Mouse (Mus musculus) intestine, postnatal 0 days (tissue): ENCODE data around the gene Sec22c. TPM values are rescaled to one million over a fixed set of nuclear protein-coding genes. Genes with fewer than 3 reads are reported as not detected.

Source experiments
- ATAC-seq: fragments of 200-750 bp; cut with Nextera tagmentation; 2 replicates; pipeline ENCODE4 v1.8.0; 2017; ENCODE audit warnings: mild to moderate bottlenecking, moderate TSS enrichment, moderate library complexity
- H3K27ac ChIP-seq: fragments of 300-500 bp; sonication (generic); 2 replicates; pipeline ENCODE4 v1.5.1; 2014; ENCODE audit warnings: mild to moderate bottlenecking, low read depth, low read length, moderate library complexity
- H3K27me3 ChIP-seq: fragments of 300-500 bp; sonication (generic); replicated peaks from 2 replicates; pipeline ENCODE4 v1.6.1; 2014; ENCODE audit warnings: low read length, mixed read lengths; ENCODE audit not compliant: control insufficient read depth, insufficient read depth
- H3K36me3 ChIP-seq: fragments of 300-500 bp; sonication (generic); 2 replicates; pipeline ENCODE4 v1.6.1; 2014; ENCODE audit warnings: mild to moderate bottlenecking, moderate library complexity; ENCODE audit not compliant: control insufficient read depth, insufficient read depth
- H3K4me1 ChIP-seq: fragments of 300-500 bp; sonication (generic); replicated peaks from 2 replicates; pipeline ENCODE4 v1.6.1; 2014; ENCODE audit warnings: antibody characterized with exemption, low read length, mixed read lengths; ENCODE audit not compliant: control insufficient read depth, insufficient read depth
- H3K4me2 ChIP-seq: fragments of 300-500 bp; sonication (generic); replicated peaks from 2 replicates; pipeline ENCODE4 v1.6.1; 2014; ENCODE audit warnings: low read depth, mild to moderate bottlenecking, moderate library complexity
- H3K4me3 ChIP-seq: fragments of 300-500 bp; sonication (generic); 2 replicates; pipeline ENCODE4 v1.5.1; 2014; ENCODE audit warnings: low read depth, low read length
- H3K9ac ChIP-seq: fragments of 300-500 bp; sonication (generic); 2 replicates; pipeline ENCODE4 v1.6.1; 2014; ENCODE audit warnings: mild to moderate bottlenecking, low read depth, low read length
- H3K9me3 ChIP-seq: fragments of 300-500 bp; sonication (generic); 2 replicates; pipeline ENCODE4 v1.6.1; 2016; ENCODE audit warnings: mixed run types; ENCODE audit not compliant: control insufficient read depth
- CTCF ChIP-seq: sonication (generic); IDR thresholded peaks from 2 replicates; pipeline ENCODE4 v1.5.1; 2016; ENCODE audit warnings: low read depth, mild to moderate bottlenecking, control low read depth, antibody characterized with exemption, moderate library complexity
- WGBS: fragments of 180-500 bp; shearing (Covaris S2); extraction: QIAGEN DNeasy Blood & Tissue Kit; methylation state at CpG from one replicate; pipeline ENCODE4 v1.1.7; 2014; 5-methylcytosine and 5-hydroxymethylcytosine counted together
- polyA plus RNA-seq: library from polyadenylated mRNA; unstranded; fragments of >200 nt; fragmentation: Nextera tagmentation; extraction: Ambion mirVana; gene quantifications from 2 replicates; pipeline ENCODE4 v1.2.1, GENCODE M21; 2015

Sec22c gene
- polyA plus RNA-seq, 1 experiment from 2014 or later: 42.4 TPM

DNA sequence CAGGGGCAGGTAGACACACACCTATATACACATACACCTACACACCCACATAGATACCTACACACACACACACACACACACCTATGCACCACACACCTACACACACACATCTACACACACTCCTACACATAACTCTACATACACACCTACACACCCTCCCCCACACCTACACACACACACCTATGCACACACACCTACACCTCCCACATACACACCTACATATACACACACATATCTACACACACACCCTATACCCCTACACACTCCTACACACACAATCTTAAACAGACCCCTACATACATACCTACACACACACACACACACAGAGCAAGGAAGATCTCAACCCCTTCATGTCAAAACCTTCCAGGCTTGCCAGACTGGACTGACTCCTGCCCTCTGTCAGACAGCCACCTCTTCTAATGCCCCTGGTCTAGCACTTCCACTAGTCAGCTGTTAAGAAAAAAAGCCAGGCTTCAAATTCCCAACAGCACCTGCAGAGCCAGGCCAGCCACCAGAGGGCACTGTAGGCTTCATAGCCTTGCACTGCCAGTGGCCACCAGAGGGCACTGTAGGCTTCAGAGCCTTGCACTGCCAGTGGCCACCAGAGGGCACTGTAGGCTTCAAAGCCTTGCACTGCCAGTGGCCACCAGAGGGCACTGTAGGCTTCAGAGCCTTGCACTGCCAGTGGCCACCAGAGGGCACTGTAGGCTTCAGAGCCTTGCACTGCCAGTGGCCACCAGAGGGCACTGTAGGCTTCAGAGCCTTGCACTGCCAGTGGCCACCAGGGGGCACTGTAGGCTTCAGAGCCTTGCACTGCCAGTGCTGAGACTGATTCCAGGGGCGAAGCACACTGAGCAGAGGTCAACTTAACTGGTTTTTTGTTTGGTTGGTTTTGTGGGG, 7.9 kb downstream of the Sec22c start:
- H3K36me3 ChIP-seq: peaks cover 24% of the 10 kb centered on the region
- no peaks in the 10 kb centered on the region for H3K9me3 ChIP-seq
- no peak overlapping the region for H3K9ac ChIP-seq
- H3K4me1 ChIP-seq: no peaks in the 10 kb centered on the region
- H3K27me3 ChIP-seq: no peaks in the 10 kb centered on the region
- no peak overlapping the region for H3K4me3 ChIP-seq
- ATAC-seq: peak; percentile 36
- TF ChIP-seq CTCF: peak; percentile 99
- WGBS: 92% methylated on average over 1 of the region's 1 CpGs
- no peak overlapping the region for H3K27ac ChIP-seq
- no peak overlapping the region for H3K4me2 ChIP-seq

DNA sequence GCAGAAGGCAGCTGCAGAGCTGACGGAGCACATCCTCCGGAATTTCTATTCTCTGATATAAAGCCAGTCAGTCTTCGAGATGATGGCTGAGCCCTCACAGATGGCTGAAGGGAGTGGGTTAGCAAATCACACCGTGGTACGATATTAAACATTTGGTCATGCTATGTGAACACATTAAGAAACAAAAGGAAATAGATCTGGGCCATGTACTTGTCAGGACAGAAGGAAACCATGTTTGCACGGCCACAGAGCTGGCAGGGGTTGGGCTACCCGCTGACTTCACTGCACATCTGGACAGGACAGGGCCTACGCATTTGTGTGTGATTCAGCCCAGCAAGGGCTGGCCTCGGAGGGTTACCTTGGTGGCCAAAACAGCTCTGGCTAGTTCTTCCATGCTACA, 8.7 kb downstream of the Sec22c start:
- no peak overlapping the region for H3K4me3 ChIP-seq
- H3K4me2 ChIP-seq: no peak overlapping the region
- no peak for ATAC-seq
- H3K27ac ChIP-seq: no peak overlapping the region
- WGBS: 88% methylated on average over 9 of the region's 9 CpGs
- H3K36me3 ChIP-seq: peaks cover 29% of the 10 kb centered on the region
- H3K27me3 ChIP-seq: no peaks in the 10 kb centered on the region
- H3K9me3 ChIP-seq: no peaks in the 10 kb centered on the region
- no peak overlapping the region for H3K9ac ChIP-seq
- TF ChIP-seq CTCF: no peak
- H3K4me1 ChIP-seq: no peaks in the 10 kb centered on the region

DNA sequence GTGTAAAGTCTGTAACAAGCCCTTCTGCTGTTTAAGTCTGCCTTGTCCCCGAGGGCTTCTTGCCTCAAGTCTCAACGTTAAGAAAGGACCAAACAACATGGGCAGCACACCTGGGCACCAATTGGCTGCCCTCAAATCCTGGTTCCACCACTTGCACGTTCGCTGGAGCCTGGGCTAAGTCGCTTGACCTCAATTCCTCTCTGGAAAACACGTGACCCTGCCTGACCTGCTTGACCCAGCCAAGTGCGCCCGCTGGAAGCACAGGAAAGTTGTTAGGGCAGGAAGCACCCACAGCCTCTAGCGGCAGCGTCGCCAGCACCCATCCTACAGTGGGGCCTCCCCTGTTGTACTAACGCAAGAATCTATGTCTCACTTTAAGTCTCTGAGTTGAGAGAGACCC, 10.6 kb downstream of the Sec22c start:
- no peak for TF ChIP-seq CTCF
- Histone ChIP-seq H3K9me3 (no peaks in the 10 kb centered on the region), H3K27ac (no peak overlapping the region), H3K4me3 (no peak overlapping the region), H3K9ac (no peak overlapping the region), H3K36me3 (peaks cover 43% of the 10 kb centered on the region), H3K4me2 (no peak overlapping the region), H3K4me1 (no peaks in the 10 kb centered on the region), H3K27me3 (no peaks in the 10 kb centered on the region)
- 80% methylated on average over 12 of the region's 12 CpGs for WGBS
- ATAC-seq: no peak

DNA sequence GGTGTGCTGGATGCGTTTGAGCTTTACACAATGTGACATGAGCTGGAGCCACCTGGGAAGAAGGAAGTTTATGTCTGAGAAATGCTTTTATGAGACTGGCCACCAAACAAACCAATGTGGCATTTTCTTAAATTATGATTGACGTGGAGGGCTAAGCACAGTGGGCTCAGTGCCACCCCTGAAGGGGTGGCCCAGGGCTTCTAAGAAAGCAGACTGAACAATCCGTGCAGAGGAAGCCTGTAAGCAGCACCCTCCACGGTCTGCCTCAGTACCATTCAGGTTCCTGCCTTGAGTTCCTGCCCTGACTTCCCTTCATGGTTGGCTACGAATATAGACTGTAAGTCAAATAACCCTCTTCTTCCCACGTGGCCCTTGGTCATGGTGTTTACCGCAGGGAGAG, 14.6 kb downstream of the Sec22c start:
- TF ChIP-seq CTCF: no peak
- no peak overlapping the region for H3K9ac ChIP-seq
- H3K36me3 ChIP-seq: peaks cover 69% of the 10 kb centered on the region
- ATAC-seq: no peak
- WGBS: 81% methylated on average over 7 of the region's 7 CpGs
- no peak overlapping the region for H3K4me3 ChIP-seq
- no peaks in the 10 kb centered on the region for H3K9me3 ChIP-seq
- H3K4me2 ChIP-seq: no peak overlapping the region
- H3K27me3 ChIP-seq: no peaks in the 10 kb centered on the region
- H3K27ac ChIP-seq: no peak overlapping the region
- no peaks in the 10 kb centered on the region for H3K4me1 ChIP-seq

DNA sequence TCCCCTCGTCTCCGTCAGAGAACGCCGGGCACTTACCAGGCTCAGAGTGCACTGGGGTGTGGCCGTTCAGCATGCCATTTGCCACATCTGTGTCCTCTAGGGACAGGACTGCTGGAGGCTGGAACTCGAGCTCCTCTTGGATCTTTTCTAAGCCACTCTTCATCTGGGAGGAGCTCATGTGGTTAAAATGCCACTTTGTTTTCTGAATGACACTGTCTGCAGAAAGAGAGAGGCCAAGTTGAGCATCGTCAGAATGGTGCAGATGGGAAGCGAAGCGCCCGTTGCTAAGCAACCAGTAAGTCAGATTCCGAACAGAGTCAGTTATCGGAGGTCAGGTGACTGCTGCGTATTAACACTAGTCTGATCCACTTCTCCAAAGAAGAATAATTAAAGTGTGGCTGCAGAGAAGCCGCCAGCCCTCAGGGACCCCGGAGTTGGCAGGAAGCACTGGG, 15.1 kb downstream of the Sec22c start:
- Histone ChIP-seq H3K36me3 (peaks cover 69% of the 10 kb centered on the region), H3K9me3 (no peaks in the 10 kb centered on the region), H3K9ac (no peak overlapping the region), H3K4me2 (no peak overlapping the region), H3K4me3 (no peak overlapping the region), H3K27me3 (no peaks in the 10 kb centered on the region), H3K4me1 (no peaks in the 10 kb centered on the region), H3K27ac (no peak overlapping the region)
- WGBS: 80% methylated on average over 15 of the region's 15 CpGs
- no peak for TF ChIP-seq CTCF
- no peak for ATAC-seq

DNA sequence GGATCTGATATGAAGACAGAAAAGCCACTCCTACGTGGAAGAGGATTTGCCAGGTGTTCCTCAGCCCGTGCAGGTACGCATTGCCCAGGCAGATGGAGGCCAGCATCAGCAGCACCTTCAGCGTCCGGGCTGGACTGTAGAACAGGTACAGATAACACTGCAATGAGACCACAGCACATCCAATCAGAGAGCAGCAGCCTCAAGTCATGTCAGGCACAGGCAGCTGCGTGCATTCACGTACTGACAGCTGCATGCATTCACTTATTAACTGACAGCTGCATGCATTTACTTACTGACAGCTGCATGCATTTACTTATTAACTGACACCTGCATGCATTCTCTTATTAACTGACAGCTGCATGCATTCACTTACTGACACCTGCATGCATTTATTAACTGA, 20.6 kb downstream of the Sec22c start:
- H3K9ac ChIP-seq: no peak overlapping the region
- no peaks in the 10 kb centered on the region for H3K27me3 ChIP-seq
- no peak overlapping the region for H3K4me3 ChIP-seq
- peaks cover 62% of the 10 kb centered on the region for H3K36me3 ChIP-seq
- 56% methylated on average over 7 of the region's 7 CpGs for WGBS
- H3K27ac ChIP-seq: no peak overlapping the region
- no peak overlapping the region for H3K4me2 ChIP-seq
- TF ChIP-seq CTCF: no peak
- H3K9me3 ChIP-seq: no peaks in the 10 kb centered on the region
- no peaks in the 10 kb centered on the region for H3K4me1 ChIP-seq
- no peak for ATAC-seq
